Mouse (Mus musculus): ENCODE data around the gene 3425401B19Rik. TPM values are rescaled to one million over a fixed set of nuclear protein-coding genes. Genes with fewer than 3 reads are reported as not detected.

The 3425401B19Rik gene
- polyA plus RNA-seq, 1 experiment from 2014 or later, result not detected

DNA sequence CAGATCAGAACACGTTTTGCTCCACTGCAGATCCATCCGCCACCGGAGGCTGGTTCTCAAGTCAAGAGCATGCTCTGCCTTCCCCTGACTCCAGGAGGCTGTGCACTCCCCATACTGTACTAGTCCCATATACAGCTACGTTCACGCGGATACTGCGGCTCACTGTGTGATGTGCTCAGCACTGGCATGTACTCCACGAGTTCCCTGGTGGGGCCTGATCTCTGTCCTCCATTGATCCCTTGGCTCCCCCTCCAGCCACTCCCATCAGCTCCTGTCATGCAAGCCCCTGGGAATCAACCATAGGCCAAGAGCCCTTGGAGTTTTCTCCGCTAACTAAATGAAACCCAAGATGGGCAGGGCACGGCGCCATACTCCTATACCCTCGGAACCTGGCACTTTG, 2.6 kb downstream of the 3425401B19Rik start:
- WGBS, result 90% methylated on average over 12 of the region's 12 CpGs
- no peak overlapping the region for H3K27ac ChIP-seq (ENCODE audit: low read depth, low read length)
- no peak overlapping the region for H3K4me2 ChIP-seq
- no peak overlapping the region for H3K9ac ChIP-seq (ENCODE audit: low read length)
- ATAC-seq (ENCODE audit: low FRiP score), result no peak
- H3K4me3 ChIP-seq (ENCODE audit: low read depth, low read length), result no peak overlapping the region
- no peaks in the 10 kb centered on the region for H3K27me3 ChIP-seq (ENCODE audit: control insufficient read depth, insufficient read depth, low read length)
- 0 out of 2 replicates have a peak, but pooled peaks cover 2% of the 10 kb centered on the region for H3K4me1 ChIP-seq (ENCODE audit: control insufficient read depth, insufficient read depth, low read length)
- no peak for DNase-seq (ENCODE audit: low spot score, missing footprints)
- no peaks in the 10 kb centered on the region for H3K36me3 ChIP-seq (ENCODE audit: control insufficient read depth, insufficient read depth, low read length)
- H3K9me3 ChIP-seq (ENCODE audit: control insufficient read depth, low read length), result no peaks in the 10 kb centered on the region

DNA sequence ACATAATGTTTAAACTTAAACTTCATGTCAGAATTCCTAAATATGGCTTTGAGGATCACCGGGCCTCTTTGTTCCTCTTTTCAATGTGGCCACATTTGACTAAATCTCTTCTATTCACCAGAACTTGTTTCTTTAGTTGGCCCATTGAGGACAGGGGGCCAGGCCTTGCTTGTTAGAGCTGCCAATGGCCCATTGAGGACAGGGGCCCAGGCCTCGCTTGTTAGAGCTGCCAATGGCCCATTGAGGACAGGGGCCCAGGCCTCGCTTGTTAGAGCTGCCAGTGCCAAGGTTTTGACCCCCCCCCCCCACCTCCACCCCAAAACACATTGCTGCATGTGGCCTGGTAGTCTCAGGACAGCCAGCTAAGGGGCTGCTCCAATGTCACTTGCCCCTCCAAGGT, 3.5 kb downstream of the 3425401B19Rik start:
- Histone ChIP-seq H3K4me2 (no peak overlapping the region), H3K4me1 (ENCODE audit: control insufficient read depth, insufficient read depth, low read length) (0 out of 2 replicates have a peak, but pooled peaks cover 2% of the 10 kb centered on the region), H3K36me3 (ENCODE audit: control insufficient read depth, insufficient read depth, low read length) (no peaks in the 10 kb centered on the region), H3K27ac (ENCODE audit: low read depth, low read length) (no peak overlapping the region), H3K4me3 (ENCODE audit: low read depth, low read length) (no peak overlapping the region), H3K9ac (ENCODE audit: low read length) (no peak overlapping the region), H3K9me3 (ENCODE audit: control insufficient read depth, low read length) (no peaks in the 10 kb centered on the region), H3K27me3 (ENCODE audit: control insufficient read depth, insufficient read depth, low read length) (no peaks in the 10 kb centered on the region)
- DNase-seq (ENCODE audit: low spot score, missing footprints) (no peak), ATAC-seq (ENCODE audit: low FRiP score) (no peak)
- WGBS, result 50% methylated on average over 3 of the region's 3 CpGs

DNA sequence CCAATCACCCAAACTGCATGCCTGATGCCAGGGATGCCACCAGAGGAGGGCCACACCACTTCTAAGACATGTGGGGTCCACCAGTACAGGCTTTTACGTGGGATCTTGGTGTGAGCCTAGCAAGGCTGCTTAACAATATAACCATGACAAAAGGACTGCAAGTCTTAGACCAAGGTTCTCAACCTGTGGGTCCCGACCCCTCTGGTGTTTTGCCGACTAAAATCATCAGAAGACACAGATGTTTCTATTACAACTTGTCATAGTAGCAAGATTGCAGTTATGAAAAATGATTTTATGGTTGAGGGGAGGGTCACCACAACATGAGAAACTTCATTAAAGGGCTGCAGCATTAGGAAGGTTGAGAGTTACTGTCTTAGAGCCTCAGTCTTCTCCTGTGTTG, 6.5 kb downstream of the 3425401B19Rik start:
- no peaks in the 10 kb centered on the region for H3K27me3 ChIP-seq (ENCODE audit: control insufficient read depth, insufficient read depth, low read length)
- no peak overlapping the region for H3K4me3 ChIP-seq (ENCODE audit: low read depth, low read length)
- H3K9ac ChIP-seq (ENCODE audit: low read length), result no peak overlapping the region
- H3K9me3 ChIP-seq (ENCODE audit: control insufficient read depth, low read length), result no peaks in the 10 kb centered on the region
- no peak overlapping the region for H3K4me2 ChIP-seq
- 0 out of 2 replicates have a peak, but pooled peaks cover 2% of the 10 kb centered on the region for H3K4me1 ChIP-seq (ENCODE audit: control insufficient read depth, insufficient read depth, low read length)
- H3K27ac ChIP-seq (ENCODE audit: low read depth, low read length), result no peak overlapping the region
- WGBS, result 65% methylated on average over 3 of the region's 3 CpGs
- ATAC-seq (ENCODE audit: low FRiP score) (no peak), DNase-seq (ENCODE audit: low spot score, missing footprints) (no peak)
- no peaks in the 10 kb centered on the region for H3K36me3 ChIP-seq (ENCODE audit: control insufficient read depth, insufficient read depth, low read length)

DNA sequence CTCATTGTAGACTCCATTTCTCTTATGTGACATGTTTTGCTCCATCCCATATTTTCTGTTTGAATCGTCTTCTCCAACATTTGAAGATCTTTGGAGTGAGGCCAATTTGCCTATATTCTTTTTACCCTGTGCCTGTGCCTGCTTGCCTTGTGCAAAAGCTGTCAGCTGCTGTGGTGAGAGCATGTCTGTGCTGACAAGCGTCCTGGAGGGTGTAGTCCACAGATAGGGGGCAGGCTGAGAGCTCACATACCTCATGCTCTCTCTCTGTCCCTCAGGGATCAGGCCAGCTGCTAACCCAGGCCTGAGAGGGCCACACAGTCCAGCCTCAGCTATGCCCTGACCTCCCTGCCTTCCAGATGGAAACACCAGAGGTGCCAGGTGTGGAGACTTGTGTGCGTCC, 11.9 kb downstream of the 3425401B19Rik start:
- Histone ChIP-seq H3K36me3 (ENCODE audit: control insufficient read depth, insufficient read depth, low read length) (no peaks in the 10 kb centered on the region), H3K9me3 (ENCODE audit: control insufficient read depth, low read length) (no peaks in the 10 kb centered on the region), H3K4me3 (ENCODE audit: low read depth, low read length) (no peak overlapping the region), H3K27me3 (ENCODE audit: control insufficient read depth, insufficient read depth, low read length) (no peaks in the 10 kb centered on the region), H3K4me1 (ENCODE audit: control insufficient read depth, insufficient read depth, low read length) (no peaks in the 10 kb centered on the region), H3K4me2 (no peak overlapping the region), H3K27ac (ENCODE audit: low read depth, low read length) (no peak overlapping the region), H3K9ac (ENCODE audit: low read length) (no peak overlapping the region)
- no peak for DNase-seq (ENCODE audit: low spot score, missing footprints)
- 53% methylated on average over 3 of the region's 3 CpGs for WGBS
- no peak for ATAC-seq (ENCODE audit: low FRiP score)

- Histone ChIP-seq H3K36me3 (ENCODE audit: control insufficient read depth, insufficient read depth, low read length) (no peaks in the 10 kb centered on the region), H3K9me3 (ENCODE audit: control insufficient read depth, low read length) (no peaks in the 10 kb centered on the region), H3K4me3 (ENCODE audit: low read depth, low read length) (no peak overlapping the region), H3K27me3 (ENCODE audit: control insufficient read depth, insufficient read depth, low read length) (no peaks in the 10 kb centered on the region), H3K9ac (ENCODE audit: low read length) (no peak overlapping the region), H3K27ac (ENCODE audit: low read depth, low read length) (no peak overlapping the region), H3K4me2 (no peak overlapping the region), H3K4me1 (ENCODE audit: control insufficient read depth, insufficient read depth, low read length) (no peaks in the 10 kb centered on the region)
- 86% methylated on average over 6 of the region's 6 CpGs for WGBS
- DNase-seq (ENCODE audit: low spot score, missing footprints) (no peak), ATAC-seq (ENCODE audit: low FRiP score) (no peak)
Observed at GRCm38 (mm10) chr14:32663099-32663498, 22.0 kb downstream of the 3425401B19Rik start.

DNA sequence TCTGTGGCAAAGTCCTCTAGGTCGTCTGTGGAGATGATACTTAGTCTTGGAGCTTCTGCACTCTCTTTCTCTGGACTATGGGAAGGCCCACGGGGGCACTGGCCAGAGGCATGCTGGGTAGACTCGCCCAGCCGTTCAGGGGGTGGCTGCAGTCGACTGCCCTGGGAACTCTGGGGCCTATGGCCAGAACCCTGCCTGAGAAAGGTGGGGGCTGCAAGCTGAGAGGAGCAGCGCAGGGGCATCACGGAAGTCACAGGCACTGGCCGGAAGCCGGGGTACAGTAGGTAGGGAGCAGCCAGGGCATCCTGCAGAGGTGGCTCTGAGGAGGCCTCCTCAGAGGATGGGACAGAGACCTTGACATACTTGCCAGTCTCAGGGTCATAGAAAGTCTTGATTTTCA, 25.3 kb downstream of the 3425401B19Rik start:
- no peak for DNase-seq (ENCODE audit: low spot score, missing footprints)
- no peaks in the 10 kb centered on the region for H3K9me3 ChIP-seq (ENCODE audit: control insufficient read depth, low read length)
- H3K4me1 ChIP-seq (ENCODE audit: control insufficient read depth, insufficient read depth, low read length), result no peaks in the 10 kb centered on the region
- H3K27ac ChIP-seq (ENCODE audit: low read depth, low read length), result no peak overlapping the region
- H3K4me3 ChIP-seq (ENCODE audit: low read depth, low read length), result no peak overlapping the region
- no peak overlapping the region for H3K4me2 ChIP-seq
- no peak overlapping the region for H3K9ac ChIP-seq (ENCODE audit: low read length)
- 80% methylated on average over 9 of the region's 9 CpGs for WGBS
- H3K27me3 ChIP-seq (ENCODE audit: control insufficient read depth, insufficient read depth, low read length), result no peaks in the 10 kb centered on the region
- ATAC-seq (ENCODE audit: low FRiP score), result no peak
- H3K36me3 ChIP-seq (ENCODE audit: control insufficient read depth, insufficient read depth, low read length), result no peaks in the 10 kb centered on the region

DNA sequence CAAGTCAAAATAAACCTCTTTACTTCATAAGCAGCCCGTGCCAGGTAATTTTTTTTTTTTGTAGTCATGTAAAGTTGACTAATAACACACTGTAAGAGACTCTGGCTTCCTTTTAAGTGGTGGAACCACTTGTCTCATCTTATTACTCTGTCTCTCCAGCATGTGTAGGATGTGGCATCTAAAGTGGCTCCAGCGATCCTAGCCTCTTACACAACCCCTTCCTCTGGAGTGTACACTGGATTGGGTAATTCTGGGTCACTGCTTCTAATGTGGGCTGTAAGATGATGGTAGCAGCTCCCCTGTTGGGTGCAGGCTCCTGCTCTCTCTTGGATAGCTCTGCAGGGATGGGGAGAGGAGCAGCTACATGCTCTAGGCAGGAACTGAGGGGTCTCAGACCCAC, 46.6 kb downstream of the 3425401B19Rik start:
- Histone ChIP-seq H3K4me3 (ENCODE audit: low read depth, low read length) (no peak overlapping the region), H3K4me1 (ENCODE audit: control insufficient read depth, insufficient read depth, low read length) (no peaks in the 10 kb centered on the region), H3K36me3 (ENCODE audit: control insufficient read depth, insufficient read depth, low read length) (no peaks in the 10 kb centered on the region), H3K4me2 (no peak overlapping the region), H3K9me3 (ENCODE audit: control insufficient read depth, low read length) (no peaks in the 10 kb centered on the region), H3K9ac (ENCODE audit: low read length) (no peak overlapping the region), H3K27ac (ENCODE audit: low read depth, low read length) (no peak overlapping the region), H3K27me3 (ENCODE audit: control insufficient read depth, insufficient read depth, low read length) (no peaks in the 10 kb centered on the region)
- WGBS, result 88% methylated on average over 2 of the region's 2 CpGs
- DNase-seq (ENCODE audit: low spot score, missing footprints), result no peak
- no peak for ATAC-seq (ENCODE audit: low FRiP score)

GRCm38 (mm10) chr14:32634015-32634682, 50.9 kb downstream of the 3425401B19Rik start:
- Histone ChIP-seq H3K4me2 (no peak overlapping the region), H3K27me3 (ENCODE audit: control insufficient read depth, insufficient read depth, low read length) (no peaks in the 10 kb centered on the region), H3K27ac (ENCODE audit: low read depth, low read length) (no peak overlapping the region), H3K9ac (ENCODE audit: low read length) (no peak overlapping the region), H3K4me3 (ENCODE audit: low read depth, low read length) (no peak overlapping the region), H3K36me3 (ENCODE audit: control insufficient read depth, insufficient read depth, low read length) (no peaks in the 10 kb centered on the region), H3K9me3 (ENCODE audit: control insufficient read depth, low read length) (no peaks in the 10 kb centered on the region), H3K4me1 (ENCODE audit: control insufficient read depth, insufficient read depth, low read length) (no peaks in the 10 kb centered on the region)
- no peak for ATAC-seq (ENCODE audit: low FRiP score)
- 43% methylated on average over 11 of the region's 11 CpGs for WGBS
- no peak for DNase-seq (ENCODE audit: low spot score, missing footprints)

- no peaks in the 10 kb centered on the region for H3K9me3 ChIP-seq (ENCODE audit: control insufficient read depth, low read length)
Observed at GRCm38 (mm10) chr14:32632908-32633600, 52.0 kb downstream of the 3425401B19Rik start.

More at GRCm38 (mm10) chr14:32632908-32633600, 52.0 kb downstream of the 3425401B19Rik start:
- no peaks in the 10 kb centered on the region for H3K36me3 ChIP-seq (ENCODE audit: control insufficient read depth, insufficient read depth, low read length)
- H3K9ac ChIP-seq (ENCODE audit: low read length), result no peak overlapping the region
- DNase-seq (ENCODE audit: low spot score, missing footprints) (no peak), ATAC-seq (ENCODE audit: low FRiP score) (no peak)
- H3K4me3 ChIP-seq (ENCODE audit: low read depth, low read length), result no peak overlapping the region
- H3K4me2 ChIP-seq, result no peak overlapping the region
- H3K4me1 ChIP-seq (ENCODE audit: control insufficient read depth, insufficient read depth, low read length), result no peaks in the 10 kb centered on the region
- H3K27me3 ChIP-seq (ENCODE audit: control insufficient read depth, insufficient read depth, low read length), result no peaks in the 10 kb centered on the region
- H3K27ac ChIP-seq (ENCODE audit: low read depth, low read length), result no peak overlapping the region
- 81% methylated on average over 6 of the region's 6 CpGs for WGBS

Data from midbrain, embryonic 11.5 days (tissue).